Mouse (Mus musculus) heart, adult 8-10 months (tissue): ENCODE results near the gene Lrrc37a. TPM values are rescaled to one million over a fixed set of nuclear protein-coding genes. Genes with fewer than 3 reads are reported as not detected.
"Not testable (repeated sequence)": the region's sequence is repeated elsewhere in the genome, so short reads cannot be mapped to it uniquely, and the experiment has no call there.

Experiments used
- DNase-seq: peaks from one replicate; pipeline ENCODE4 v3.0.0; 2022; ENCODE audit warnings: low spot score
- total RNA-seq, 4 experiments: library from RNA; stranded (reverse); gene quantifications; 2 replicates each; pipeline ENCODE4 v1.2.4; 2022

The Lrrc37a gene
- total RNA-seq, result not detected

DNA sequence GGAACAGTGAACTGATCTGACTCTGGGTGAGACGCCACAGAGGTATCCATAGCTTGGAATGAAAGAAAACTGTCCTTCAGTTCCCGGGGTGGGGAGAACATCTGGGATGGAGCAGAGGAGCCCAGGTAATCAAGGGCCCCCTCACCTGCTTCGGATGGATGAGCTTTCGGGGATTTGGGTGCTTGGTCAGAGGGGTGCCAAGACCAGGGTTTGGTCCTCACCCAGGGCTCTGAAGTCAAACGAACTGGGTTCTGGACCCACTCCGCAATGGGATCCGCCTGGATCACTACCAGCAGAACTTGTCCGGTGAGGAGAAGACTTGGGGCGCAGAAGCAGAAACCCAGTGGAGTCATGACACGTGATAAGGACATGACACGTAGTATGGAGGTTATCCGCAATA is at the start of gene Lrrc37a:
Gene Lrrc37a (minus strand): TSS at position 101 of the 400 bp plus-strand sequence.
- no peak for DNase-seq

DNA sequence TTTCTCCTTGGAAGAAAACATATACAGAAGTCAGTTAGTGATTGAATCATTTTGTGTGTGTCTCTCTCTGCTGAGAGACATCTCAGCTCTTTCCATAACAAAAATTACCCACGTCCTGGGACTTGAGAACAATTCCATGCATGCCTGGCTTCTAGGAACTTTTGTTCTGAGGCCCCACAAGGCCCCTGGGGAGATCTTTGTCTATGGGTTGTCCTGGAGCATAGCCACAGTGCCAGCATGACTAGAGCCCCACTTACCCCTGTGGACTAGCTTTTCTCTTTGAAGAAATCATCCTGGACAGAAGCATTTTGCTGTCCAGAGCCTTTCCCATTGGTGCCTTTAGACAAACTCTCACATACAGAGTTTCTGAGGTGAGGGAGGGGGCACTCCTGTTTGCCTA is 30.6 kb upstream of the Lrrc37a start:
- not testable (repeated sequence) for DNase-seq

DNA sequence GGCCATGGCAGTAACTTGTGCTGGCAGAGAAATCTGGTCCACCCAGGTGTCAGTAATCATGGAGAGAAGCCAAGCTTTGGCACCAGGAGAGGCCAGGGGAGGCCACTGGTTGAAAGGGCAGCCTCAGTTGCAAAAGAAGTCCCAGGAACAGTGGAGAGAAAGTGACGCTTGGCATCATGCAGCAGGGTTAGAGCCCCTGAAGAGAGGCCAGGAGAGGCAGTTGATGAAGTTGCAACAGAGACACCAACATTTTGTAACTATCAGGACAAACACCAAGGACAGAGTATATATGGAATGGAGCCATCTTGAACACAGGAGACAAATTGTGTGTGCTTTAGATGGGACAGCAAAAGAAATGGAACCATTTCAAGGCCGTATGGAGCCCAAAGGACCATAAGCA is 7.7 kb upstream of the Lrrc37a start:
- DNase-seq, result no peak

DNA sequence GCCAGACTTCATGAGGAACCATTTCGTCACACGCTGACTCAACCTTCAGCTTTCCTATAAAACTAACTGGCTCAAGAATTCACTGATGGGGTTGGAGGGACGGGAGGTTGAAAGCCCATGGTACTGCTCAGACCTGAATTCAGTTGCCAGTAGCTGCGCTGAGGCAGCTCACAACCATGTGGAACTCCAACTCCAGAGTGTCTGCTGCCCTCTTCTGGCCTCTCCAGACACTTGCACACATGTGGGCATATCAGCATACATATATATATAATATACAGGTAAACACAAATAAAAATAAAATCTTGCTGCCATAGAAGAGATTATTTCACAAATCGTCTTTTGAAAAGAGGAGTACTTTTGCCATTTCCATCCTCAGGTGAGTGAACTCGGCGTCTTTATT is 40.0 kb downstream of the Lrrc37a start:
- no peak for DNase-seq

DNA sequence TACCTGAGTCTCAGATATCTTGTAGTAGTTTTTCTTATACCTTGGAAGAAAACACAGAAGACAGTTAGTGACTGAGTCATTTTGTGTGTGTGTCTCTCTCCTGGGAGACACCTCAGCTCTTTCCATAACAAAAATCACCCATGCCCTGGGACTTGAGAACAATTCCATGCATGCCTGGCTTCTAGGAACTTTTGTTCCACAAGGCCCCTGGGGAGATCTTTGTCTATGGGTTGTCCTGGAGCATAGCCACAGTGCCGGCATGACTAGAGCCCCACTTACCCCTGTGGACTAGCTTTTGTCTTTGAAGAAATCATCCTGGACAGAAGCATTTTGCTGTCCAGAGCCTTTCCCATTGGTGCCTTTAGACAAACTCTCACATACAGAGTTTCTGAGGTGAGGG is 53.3 kb downstream of the Lrrc37a start:
- DNase-seq, result not testable (repeated sequence)

DNA sequence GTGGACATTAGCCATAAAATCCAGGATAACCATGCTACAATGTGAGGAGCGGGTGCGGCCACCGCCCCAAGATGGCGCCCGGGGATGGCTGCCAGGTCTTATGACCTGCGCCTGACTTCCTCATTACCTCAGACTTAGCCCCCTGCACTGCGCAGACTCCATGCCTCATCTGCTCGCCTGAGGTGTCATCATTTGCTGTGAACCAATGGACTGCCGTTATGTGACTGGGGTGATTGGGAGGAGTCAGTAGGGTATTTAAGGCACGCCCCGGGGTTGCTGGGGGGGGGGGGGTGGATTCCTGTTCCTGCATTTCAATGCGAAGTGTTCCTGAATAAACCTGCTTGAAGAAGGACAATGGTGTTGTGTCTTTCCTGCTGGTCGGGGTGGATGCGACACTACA is 54.7 kb downstream of the Lrrc37a start:
- not testable (repeated sequence) for DNase-seq

DNA sequence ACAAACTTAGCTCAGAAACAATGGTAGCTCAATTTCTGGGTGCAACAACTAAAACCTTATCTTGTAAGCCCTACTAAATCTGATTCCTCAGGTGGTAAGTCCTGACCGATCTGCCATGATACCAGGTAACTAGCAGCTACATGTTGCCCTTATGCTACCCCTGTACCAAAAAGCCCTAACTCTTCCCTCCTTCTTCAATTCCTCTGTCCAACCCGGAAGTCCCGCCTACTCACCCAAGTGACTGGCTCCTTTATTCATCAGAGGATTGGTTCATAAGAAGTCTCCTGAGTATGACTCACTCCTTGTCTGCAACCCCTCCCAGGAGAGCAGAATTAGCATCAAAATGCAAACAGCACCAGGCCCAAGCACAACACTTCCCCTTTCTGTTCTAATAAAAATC is 60.7 kb downstream of the Lrrc37a start:
- DNase-seq, result peak; percentile 6

DNA sequence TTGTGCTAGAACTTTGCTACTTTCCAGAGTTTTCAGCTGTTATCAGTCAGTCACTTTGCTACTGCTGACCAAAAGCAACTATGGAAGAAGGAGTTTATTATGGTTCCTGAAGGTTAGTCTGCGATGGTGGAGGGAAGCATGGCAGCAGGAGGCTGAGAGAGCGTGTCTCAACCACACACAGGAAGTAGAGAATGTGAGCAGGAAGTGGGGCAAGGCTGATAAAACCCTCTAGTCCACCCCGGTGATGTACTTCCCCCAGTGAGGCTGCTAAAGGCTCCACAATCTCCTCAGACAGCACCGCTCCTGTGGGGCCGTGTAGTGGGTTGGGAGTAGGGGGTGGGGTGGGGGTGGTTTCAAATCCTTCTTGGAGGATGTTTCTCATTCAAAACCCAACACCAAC is 68.1 kb downstream of the Lrrc37a start:
- no peak for DNase-seq

DNA sequence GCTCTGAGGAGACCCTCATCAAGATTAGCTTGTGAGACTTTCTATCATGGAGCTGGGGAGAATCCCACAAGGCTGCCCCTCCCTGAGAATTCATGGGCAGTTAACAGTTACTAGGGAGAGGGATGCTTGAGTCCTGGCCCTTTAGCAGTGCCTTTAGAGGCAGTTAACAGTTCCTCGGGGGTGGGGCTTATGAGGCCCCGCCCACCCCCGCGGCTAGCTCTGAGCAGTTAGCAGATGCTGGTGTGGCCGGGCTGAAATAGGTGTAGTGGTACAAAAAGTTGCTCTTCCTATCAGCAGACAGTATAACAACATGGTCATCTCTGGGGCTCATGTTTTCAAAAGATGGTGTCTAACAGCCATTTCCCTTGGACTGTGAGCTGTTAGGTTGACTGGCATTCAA is 79.4 kb downstream of the Lrrc37a start:
- no peak for DNase-seq

DNA sequence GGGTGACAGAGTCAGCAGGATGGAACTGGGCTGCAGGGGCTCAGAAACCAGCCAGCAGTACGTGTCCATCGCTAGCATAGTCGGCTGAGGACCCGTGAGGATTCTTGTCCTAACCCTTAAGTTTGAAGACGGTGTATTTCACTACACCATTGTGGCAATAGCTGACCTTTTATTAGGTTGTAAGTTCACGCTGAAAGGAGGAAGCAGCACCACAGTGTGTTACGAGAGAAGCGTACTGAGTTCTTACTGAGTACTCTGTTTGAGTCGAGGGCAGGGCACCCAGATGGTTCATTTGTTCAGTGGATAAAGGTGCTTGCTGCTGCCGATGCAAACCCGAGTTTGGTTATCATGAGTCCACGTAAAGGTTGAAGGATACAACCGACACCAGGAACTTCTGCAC is 84.7 kb downstream of the Lrrc37a start:
- no peak for DNase-seq

DNA sequence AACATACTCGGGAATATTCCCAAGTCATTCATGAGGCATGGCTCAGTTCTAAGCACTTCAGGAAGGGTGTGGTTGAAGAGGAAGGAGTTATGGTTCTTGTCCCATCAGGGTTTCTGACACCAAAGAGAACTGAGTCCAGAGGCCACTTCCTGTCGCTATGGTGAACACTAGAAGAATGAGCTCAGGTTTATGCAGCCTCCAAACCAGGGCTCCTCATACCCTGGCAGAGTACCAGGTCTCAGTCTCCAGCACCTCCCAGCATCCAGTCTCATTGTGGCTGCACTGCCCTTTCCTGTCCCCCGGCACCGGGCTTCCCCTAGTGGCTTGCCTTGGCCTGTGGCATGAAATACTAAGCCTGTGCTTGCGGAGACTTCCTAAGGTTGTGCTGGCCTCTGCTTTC is 85.2 kb downstream of the Lrrc37a start:
- no peak for DNase-seq

DNA sequence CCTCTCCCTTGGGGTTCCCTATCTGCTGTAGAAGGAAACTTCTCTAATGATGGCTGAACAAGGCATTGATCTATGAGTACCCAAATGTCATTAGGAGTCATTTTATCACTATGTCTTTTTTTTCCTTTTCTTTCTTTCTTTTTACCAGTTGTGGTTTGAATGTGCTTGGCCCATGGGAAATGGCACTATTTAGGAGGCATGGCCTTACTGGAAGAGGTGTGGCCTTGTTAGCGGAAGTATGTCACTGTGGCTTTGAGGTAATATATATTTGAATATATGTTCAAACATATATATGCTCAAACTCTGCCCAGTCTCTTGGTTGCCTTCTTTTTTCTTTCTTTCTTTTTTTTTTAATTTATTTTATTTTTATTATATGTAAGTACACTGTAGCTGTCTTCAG is 90.9 kb downstream of the Lrrc37a start:
- no peak for DNase-seq

DNA sequence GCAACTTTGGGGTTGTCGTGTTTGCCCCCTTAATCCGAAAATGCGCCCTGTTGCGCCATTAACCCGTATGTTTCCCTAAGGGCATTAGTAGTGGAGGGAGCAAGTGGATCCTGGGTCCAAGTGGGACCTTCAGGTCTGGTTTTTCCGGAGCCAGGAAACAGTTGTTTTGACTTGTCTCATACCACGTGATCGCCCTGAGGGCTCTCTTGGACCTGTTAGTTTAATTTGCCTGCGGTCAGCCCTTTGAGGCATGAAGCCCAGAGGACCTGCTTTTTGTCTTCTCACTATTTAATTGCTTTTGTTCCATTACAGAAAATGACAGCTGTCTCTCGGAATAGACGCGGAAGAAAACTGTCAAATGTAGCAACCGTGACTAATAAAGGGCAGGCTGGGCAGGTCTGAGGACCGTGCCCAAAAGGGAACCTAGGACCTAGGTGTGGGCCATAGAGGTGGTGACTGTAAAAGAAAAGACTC is 91.4 kb downstream of the Lrrc37a start:
- no peak for DNase-seq

DNA sequence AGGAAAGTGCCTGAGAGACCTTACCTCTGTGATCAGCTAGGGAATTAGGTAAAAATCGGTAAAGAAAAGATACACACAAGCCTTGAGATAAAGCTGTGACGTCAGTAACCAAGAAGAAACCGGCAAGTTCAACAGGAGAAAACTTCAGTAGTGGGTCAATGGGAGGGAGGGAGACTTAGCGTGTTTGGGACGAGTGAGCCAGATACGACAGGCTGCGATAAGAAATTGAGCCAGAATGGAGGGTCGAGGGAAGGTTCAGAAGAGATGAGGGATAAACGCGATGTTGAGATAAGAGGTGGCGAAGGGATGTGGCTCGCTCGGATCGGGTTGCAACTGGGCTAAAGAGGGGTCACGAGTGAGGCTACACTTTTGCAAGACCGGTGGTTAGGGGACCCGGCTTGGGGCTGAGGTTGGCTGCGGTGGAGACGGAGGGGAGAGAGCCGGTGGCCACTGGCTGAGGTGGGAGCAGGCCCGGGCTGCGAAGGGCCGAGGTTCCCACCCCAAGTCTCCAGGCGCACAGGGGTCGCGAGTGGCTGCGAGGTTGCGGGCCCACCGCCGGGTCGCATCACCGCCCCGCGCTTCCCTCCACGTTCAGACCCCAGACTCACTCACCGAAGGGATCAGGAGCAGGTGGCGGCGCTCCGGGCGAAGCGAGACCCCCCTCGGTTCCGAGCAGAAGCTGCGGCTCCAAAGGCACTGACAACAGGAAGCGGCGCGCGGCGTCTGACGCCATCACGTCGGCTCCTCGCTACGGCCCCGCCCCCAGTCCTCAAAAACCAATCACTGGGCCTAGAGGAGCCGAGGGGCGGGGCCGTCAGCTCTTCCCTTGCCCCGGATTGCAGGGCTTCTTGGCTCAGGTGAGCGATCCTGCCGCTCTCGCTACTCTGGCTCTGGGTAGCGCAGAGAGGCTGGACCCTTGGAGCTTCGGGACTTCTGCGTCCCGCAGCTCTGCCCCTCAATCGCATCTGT is 92.1 kb downstream of the Lrrc37a start, which contains the start of gene Plekhm1:
Gene Plekhm1 (minus strand): TSS at position 707 of the 969 bp plus-strand sequence.
- DNase-seq, result peak; percentile 94

DNA sequence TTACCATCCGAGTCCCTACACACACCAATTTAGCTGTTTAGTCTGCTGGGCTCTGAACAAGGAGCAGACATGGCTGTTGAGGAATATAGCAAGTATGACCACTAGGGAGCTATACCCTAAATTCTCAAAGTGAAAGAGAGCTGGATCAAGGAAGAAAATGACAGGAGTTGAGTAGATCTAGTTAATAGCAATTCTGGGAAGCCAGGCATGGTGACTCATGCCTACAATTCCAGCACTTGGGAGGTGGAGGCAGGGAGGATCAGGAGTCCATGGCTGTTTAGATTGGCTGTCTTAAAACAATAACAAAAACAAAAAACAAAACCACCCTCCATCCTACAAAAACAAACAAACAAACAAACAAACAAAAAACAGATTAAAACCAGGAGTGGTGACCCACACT is 93.1 kb downstream of the Lrrc37a start:
- no peak for DNase-seq

DNA sequence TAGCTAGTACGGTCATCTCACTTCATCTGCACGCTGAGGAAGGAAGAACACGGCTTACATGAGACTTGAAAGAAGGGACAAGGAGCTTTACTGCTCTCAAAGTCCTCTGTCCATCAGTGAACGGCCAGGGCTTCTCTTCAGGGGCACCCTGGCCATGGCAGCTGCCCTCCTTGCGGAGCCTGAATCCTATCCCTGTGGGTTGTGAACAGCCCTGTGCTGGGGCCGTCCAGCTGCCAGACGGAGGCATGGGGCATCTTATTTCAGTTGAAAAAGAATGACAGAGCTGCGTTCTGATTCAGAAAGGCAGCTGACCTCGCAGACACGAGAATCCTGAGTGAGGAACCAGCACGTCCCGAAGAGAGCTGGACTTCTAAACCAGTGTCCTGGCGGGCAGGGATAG is 95.5 kb downstream of the Lrrc37a start:
- DNase-seq, result no peak

DNA sequence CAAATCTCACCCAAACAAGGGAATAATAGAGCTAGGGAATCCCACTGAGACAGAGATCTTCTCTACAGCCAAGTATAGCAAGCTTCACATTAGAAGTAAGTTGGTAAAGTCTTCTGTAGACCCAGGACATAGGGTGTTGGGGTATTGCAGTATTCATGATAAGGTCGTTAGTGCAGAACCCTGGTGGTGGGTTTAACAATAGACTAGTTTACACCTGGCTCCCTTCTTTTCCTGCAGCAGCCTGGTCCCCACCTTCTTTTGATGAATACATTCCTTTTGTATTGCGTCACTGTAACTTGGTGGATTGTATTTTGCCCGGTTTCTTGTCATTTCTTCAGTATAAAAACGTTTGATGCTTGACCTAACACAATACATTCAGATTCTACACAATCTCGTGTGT is 97.3 kb downstream of the Lrrc37a start:
- DNase-seq, result not testable (repeated sequence)

DNA sequence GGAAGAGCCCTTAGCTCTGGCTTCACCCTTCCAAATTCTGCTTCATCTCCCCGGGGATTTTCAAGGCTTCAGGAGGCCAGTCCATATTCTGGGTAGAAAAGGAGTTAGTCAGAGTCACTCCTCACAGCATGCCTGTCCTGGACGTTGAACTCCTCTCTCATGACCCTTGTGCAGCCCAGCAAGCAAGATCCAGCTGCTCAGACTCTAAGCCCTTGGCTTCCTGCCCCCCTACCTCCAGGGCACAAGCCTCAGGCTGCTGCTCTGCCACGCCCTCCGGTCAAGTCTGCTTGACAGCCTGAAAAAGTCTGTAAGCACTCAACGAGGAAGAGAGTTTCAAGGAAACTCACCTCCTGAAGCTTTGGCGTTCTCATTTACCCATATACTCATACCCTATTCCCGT is 97.8 kb downstream of the Lrrc37a start:
- DNase-seq, result no peak

DNA sequence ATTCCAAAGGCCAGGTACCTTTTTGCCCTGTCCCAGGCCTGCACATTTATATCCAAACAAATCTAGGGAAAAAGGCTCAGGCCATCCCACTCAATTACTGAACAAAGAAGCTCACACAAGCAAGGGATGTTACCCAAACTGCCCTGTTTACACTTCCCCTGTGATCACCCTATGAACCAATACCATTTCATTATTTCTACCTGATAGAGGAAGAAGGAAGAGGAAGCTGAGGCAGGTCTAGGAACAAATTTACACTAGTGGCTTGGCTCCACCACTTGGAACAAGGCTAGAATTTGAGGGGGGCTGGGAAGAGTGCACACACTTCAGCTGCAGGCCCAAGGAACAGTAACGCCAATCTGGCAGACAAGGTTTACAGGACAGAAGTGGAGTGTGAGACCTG is 98.6 kb downstream of the Lrrc37a start:
- DNase-seq, result no peak

DNA sequence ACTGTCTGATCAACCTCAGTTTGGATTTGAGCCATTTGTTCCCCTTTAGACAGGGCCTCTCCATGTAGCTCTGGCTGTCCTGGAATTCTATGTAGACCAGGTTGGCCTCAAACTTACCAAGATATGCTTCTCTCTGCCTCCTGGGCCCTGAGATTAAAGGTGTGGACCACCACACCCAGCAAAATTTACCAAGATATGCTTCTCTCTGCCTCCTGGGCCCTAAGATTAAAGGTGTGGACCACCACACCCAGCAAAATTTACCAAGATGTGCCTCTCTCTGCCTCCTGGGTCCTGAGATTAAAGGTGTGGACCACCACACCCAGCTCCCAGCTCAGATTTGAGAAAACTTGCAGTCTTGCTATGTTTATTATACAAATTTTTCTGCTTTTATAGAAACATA is 99.8 kb downstream of the Lrrc37a start:
- DNase-seq, result no peak

DNA sequence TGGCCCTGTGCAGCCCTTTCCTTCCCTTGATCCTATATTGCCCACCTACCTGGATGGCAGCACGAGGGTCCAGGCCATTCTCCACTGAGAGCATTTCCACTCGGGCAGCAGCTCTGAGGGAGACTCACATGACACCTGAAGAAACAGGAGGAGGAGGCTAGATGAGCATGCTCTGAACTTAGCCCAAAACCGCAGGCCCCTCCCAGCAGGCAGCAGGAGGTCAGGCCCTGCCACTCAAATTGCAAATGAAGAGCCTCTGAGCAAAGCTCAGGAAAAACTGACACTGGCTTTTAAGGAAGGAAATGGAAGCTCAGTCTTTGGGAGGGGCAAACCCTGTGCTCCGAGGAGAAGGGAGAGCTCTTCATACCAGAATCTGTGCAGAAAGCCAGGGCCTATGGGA is 100.6 kb downstream of the Lrrc37a start:
- DNase-seq, result no peak

DNA sequence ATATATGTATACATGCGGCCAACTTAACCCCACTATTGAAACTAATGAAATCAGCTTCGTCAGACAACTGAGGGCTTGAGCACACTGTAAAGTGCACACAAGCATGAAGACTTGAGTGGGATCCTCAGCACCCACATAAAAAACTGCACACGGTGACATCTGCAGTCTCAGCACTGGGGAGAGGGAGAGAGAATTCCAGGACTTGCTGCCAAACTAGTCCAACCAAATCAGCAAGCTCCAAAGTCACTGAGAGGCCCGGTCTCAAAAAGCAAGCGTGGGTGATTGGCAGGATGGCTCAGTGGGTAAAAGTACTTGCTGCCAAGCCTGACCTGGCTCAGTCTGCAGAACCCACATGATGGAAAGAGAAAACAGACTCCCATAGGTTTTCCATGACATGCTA is 101.7 kb downstream of the Lrrc37a start:
- no peak for DNase-seq

DNA sequence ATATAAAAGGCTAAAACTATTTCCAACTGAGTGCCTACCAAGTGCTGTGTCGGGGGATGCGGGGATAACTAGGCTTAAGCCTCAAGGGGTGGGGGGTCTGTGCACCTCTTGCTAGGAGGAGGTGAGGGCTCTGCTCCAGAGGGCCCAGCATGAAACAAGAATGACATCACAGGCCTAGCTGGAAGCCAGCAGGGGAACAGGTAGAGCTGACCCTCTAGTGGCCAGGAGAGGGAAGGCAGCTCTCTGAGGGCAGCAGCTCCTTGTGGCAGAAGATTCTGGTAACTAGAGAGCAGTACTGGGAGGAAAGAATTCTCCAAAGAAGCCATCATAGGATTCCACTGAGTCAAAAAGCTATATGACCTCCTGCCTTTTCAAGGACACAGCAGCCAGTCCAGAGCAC is 102.2 kb downstream of the Lrrc37a start:
- DNase-seq, result no peak
